Mouse (Mus musculus): ENCODE results near the gene H2-K1. TPM values are rescaled to one million over a fixed set of nuclear protein-coding genes. Genes with fewer than 3 reads are reported as not detected.

The H2-K1 gene
- polyA plus RNA-seq (2012; rRNA removed) = 340 and 427 TPM in 2 replicates

DNA sequence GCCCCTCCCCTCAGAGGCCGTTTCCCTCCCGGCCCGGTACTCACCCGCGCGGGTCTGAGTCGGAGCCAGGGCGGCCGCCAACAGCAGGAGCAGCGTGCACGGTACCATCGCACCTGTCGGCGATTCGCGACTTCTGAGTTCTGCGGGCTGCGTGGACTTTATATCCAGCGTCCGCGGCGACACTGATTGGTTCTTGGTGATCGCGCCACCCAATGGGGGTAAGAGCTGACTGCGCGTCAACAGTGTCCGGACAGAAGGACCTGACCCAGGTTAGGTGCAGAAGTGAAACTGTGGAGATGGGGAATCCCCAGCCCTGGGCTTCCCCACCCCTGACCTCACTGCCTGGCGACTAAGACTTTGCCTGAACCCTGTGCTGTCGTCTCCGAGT is at the start of gene H2-K1:
TSS of gene H2-K1 (minus strand) at position 198 of the 388 bp plus-strand sequence.

DNA sequence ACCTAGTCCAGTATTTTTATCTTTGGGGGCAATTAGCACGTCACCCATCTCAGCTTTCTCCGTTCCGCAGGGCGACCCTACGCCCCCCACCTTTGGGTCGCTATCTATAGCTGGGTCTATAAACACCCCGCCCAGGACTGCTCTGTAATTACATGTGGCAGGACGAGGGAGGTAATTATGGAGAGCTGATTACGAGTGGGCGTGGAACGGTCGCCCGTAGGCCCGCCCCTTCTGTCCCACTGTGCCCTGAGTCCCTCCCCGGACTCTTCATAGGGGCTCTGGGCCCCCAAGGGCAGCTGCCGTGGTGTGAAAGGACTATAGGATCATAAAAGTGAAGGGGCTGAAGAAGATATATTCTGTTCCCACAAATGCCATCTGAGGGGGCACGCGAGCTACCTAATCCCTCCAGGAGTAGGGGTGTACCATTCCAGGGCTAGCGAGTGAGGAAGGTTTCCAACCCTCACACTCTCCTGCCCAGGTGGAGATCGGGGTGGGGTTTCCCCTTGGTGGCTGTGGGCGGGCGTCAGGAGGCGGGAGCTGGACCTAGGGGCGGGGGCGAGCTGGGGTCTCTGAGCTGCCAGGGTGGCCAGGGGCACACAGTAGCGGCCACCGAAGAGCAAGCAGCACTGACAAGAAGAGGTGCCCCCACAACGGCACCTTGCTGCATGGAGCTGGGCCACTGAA is 38.9 kb upstream of the H2-K1 start, which contains the start of gene Col11a2:
TSS of gene Col11a2 (plus strand) at position 560 of the 684 bp plus-strand sequence.

DNA sequence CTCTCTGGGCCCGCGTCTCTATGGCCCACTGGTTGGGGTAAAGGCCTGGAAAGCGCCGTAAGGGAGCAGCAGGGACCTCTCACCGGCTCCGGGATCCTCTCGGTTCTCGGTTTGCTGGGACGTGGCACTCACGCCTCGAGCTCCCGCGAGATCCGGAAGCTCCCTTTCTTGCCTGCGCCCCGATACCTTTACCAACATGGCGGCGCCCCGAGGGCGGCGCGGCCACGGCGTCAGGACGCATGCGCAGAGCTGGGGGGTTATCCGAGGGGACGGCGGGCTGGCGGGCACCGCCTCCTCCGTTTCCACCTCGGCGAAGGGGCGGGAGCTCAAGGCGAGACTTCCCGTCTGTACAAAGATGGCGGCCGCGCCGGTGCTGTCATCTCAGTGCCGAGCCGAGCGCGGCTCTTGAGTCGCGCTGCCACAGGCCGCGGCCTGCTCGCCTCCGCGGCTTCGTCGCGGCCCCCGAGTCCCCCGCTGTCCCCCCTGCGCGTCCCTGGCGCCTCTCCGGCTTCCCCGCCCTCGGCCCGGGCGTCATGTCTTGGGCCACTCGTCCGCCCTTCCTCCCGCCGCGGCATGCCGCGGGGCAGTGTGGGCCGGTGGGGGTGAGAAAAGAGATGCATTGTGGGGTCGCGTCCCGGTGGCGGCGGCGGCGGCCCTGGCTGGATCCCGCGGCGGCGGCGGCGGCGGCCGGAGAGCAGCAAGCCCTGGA is 31.5 kb upstream of the H2-K1 start, which contains the start of the genes Slc39a7 and Rxrb:
TSS of gene Slc39a7 (minus strand) at position 218 of the 709 bp plus-strand sequence.
TSS of gene Rxrb (plus strand) at position 348 of the 709 bp plus-strand sequence.

DNA sequence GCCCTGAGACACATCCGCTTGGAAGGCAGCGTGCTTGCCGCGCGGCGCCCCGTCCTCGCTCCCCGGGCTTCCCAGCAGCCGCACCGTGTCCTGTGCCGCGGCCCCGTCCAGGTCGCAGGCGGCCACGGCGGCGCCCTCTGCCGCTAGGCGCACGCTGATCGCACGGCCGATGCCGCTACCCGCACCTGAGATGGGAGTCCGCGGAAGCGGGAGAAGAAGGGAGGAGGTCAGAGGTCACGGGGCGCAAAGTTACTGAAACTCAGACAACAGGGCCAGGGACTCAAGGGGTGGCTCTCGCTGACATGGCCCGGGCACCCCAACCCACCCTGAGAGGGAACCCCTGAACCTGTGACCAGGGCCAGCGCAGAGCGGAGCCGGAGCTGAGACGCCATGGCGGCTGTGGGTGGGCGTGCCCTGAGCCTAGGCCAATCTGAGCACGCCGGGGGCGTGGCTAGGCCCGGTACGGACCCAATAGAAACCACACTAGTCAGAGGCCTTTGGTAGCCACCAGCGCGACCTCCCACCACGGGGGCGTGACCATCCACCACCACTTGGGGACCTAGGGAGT is 27.6 kb upstream of the H2-K1 start, which contains the start of gene H2-Ke6:
TSS of gene H2-Ke6 (minus strand) at position 405 of the 568 bp plus-strand sequence.

DNA sequence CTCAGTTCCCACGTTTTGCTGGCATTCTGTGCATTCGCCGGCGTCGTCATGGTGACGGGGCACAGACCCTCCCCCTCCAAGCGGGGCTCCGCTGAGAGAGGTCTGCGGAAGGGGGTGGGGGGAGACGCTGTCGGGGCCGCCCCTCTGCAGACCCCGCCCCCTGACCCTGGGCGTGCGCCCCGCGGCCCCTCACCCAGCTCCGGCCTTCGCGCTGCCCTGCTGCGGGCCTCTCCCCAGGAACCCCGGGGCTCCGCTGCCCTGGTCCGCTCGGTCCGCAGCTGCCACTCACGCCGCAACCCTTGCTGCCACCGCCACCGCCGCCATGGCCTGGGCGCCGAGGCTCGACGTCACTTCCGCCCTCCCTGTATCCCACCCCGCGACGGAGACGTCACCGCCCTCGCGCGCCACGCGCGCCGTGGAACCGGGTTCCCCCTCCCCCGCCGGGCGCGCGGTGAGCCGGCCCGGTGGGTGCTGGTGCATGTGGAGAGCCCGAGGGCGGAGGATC is 24.2 kb upstream of the H2-K1 start, which contains the start of gene Ring1:
TSS of gene Ring1 (minus strand) at position 364 of the 505 bp plus-strand sequence.

DNA sequence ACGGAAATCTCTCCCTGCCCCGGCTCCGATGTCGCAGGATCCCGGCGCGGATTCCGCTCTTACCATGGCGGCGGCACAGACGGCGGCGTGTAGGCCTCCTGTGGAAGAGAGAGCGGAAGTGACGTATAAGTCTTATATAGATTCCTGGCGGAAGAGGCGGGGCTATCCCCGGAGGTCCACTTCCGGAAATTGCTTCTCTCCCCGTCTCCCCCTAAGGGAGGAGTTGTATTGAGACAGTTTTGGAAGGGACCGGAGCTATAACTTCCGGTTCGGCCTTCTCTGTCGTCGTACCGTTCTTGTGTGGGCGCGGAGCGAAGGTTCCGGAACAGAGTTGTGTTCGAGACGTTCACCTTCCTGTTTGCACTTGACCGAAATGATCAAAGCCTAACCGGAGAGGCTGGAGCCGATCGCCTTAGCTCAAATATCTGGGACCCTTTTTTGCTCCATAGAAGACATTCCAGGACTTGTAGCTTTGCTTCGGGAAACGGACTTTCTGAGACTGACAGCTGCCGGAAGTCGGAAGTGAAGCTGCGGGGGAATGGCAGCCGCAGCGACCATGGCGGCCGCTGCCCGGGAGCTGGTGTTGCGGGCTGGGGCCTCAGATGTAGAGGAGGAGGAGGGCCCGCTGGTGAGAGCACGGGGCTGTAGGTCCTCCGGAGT is 44.5 kb downstream of the H2-K1 start, which contains the start of the genes Vps52 and Rps18:
TSS of gene Vps52 (plus strand) at position 258 of the 660 bp plus-strand sequence.
TSS of gene Rps18 (minus strand) at position 447 of the 660 bp plus-strand sequence.

DNA sequence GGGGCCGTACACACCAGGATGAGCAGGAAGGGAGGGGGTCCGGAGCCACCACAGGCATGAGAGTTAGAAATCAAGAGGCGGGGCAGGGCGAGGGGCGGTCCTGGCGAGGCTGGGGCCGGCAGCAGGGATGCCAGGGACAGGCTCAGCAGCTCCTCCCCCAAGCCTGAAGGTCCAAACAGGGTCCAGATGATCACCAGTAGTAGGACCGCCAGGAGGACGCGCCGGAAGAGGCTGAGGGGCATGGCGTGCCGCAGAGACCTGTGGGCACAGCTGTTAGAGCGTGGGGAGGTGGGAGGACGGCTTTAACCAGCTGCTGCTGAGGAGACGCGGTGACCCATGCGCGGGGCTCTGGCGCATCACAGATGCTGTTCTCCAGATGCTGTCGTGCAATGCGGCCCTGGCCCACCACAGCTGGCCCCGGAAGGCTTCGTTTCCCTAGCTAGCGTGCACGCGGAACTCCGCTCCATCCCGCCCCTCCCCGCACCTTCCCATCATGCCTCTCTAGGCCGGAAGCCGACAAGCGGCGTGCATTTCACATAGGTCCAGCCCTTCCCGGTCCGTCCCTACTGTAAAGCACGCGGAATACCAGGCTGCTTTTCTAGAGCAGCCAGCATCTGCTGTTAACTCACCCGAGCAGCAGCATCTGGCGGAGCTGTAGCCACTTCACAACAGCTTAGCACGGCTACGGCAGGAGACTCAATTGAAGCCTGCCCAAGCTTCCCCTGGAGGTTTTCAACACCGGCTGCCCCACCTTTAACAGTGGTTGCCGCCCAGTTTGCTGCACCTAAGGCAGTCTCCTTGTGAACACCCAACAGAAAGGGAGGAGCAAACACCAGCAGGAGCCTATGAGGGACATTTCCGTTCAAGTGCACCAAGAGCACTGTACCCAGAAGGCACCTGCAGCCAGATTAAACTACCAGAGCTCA is 48.9 kb downstream of the H2-K1 start, which contains the start of gene B3galt4:
TSS of gene B3galt4 (minus strand) at position 468 of the 926 bp plus-strand sequence.

Other genes with a start within 250 kb of the H2-K1 start
- gene Rab11b, start 239.8 kb downstream of the H2-K1 start, polyA plus RNA-seq (2012; rRNA removed) = 86.1 and 92.3 TPM in 2 replicates
- gene Angptl4, start 218.5 kb downstream of the H2-K1 start, polyA plus RNA-seq (2012; rRNA removed) = 51.8 and 56.4 TPM in 2 replicates
- gene Kank3, start 189.8 kb downstream of the H2-K1 start, polyA plus RNA-seq (2012; rRNA removed) = 15.8 and 17.2 TPM in 2 replicates
- gene Rps28, start 175.8 kb downstream of the H2-K1 start, polyA plus RNA-seq (2012; rRNA removed) = 624 and 816 TPM in 2 replicates
- gene Ndufa7, start 175.8 kb downstream of the H2-K1 start, polyA plus RNA-seq (2012; rRNA removed) = 189 and 197 TPM in 2 replicates
- 8.3 and 9.0 TPM in 2 replicates for gene Cd320, start 157.3 kb downstream of the H2-K1 start, polyA plus RNA-seq (2012; rRNA removed)
- gene Gm7029, start 126.5 kb downstream of the H2-K1 start, polyA plus RNA-seq (2012; rRNA removed) = not detected in 2 replicates
- 19.2 and 21.8 TPM in 2 replicates for gene Kifc1, start 109.7 kb downstream of the H2-K1 start, polyA plus RNA-seq (2012; rRNA removed)
- gene Platr17, start 95.2 kb downstream of the H2-K1 start, polyA plus RNA-seq (2012; rRNA removed) = 0.63 and 0.78 TPM in 2 replicates
- 17.5 and 19.5 TPM in 2 replicates for gene Daxx, start 90.9 kb downstream of the H2-K1 start, polyA plus RNA-seq (2012; rRNA removed)
- gene Tapbp, start 84.4 kb downstream of the H2-K1 start, polyA plus RNA-seq (2012; rRNA removed) = 19.7 and 21.7 TPM in 2 replicates
- gene Zbtb22, start 84.4 kb downstream of the H2-K1 start, polyA plus RNA-seq (2012; rRNA removed) = 11.4 and 11.9 TPM in 2 replicates
- 21.4 and 28.9 TPM in 2 replicates for gene Rgl2, start 70.8 kb downstream of the H2-K1 start, polyA plus RNA-seq (2012; rRNA removed)
- gene Pfdn6, start 60.0 kb downstream of the H2-K1 start, polyA plus RNA-seq (2012; rRNA removed) = 45.7 and 46.0 TPM in 2 replicates
- gene Wdr46, start 59.7 kb downstream of the H2-K1 start, polyA plus RNA-seq (2012; rRNA removed) = 11.8 and 12.7 TPM in 2 replicates
- 1.4 and 1.9 TPM in 2 replicates for gene B3galt4, start 48.9 kb downstream of the H2-K1 start, polyA plus RNA-seq (2012; rRNA removed)
- gene Vps52, start 44.5 kb downstream of the H2-K1 start, polyA plus RNA-seq (2012; rRNA removed) = 15.0 and 17.0 TPM in 2 replicates
- 1,178 and 1,295 TPM in 2 replicates for gene Rps18, start 44.3 kb downstream of the H2-K1 start, polyA plus RNA-seq (2012; rRNA removed)
- 12.5 and 18.5 TPM in 2 replicates for gene Ring1, start 24.3 kb upstream of the H2-K1 start, polyA plus RNA-seq (2012; rRNA removed)
- 51.8 and 62.7 TPM in 2 replicates for gene H2-Ke6, start 27.7 kb upstream of the H2-K1 start, polyA plus RNA-seq (2012; rRNA removed)
- gene Slc39a7, start 31.3 kb upstream of the H2-K1 start, polyA plus RNA-seq (2012; rRNA removed) = 42.7 and 48.3 TPM in 2 replicates
- 18.5 and 21.0 TPM in 2 replicates for gene Rxrb, start 31.5 kb upstream of the H2-K1 start, polyA plus RNA-seq (2012; rRNA removed)
- gene Col11a2, start 39.1 kb upstream of the H2-K1 start, polyA plus RNA-seq (2012; rRNA removed) = 0.48 and 0.67 TPM in 2 replicates
- gene H2-Oa, start 92.0 kb upstream of the H2-K1 start, polyA plus RNA-seq (2012; rRNA removed) = 0.81 and 1.1 TPM in 2 replicates
- gene H2-DMa, start 119.2 kb upstream of the H2-K1 start, polyA plus RNA-seq (2012; rRNA removed) = 4.5 and 5.3 TPM in 2 replicates
- 45.0 and 46.4 TPM in 2 replicates for gene Brd2, start 122.3 kb upstream of the H2-K1 start, polyA plus RNA-seq (2012; rRNA removed)
- gene H2-DMb2, start 143.0 kb upstream of the H2-K1 start, polyA plus RNA-seq (2012; rRNA removed) = 0.83 and 0.86 TPM in 2 replicates
- gene H2-DMb1, start 152.7 kb upstream of the H2-K1 start, polyA plus RNA-seq (2012; rRNA removed) = 2.5 and 2.6 TPM in 2 replicates
- 8.9 and 10.8 TPM in 2 replicates for gene Tap1, start 187.2 kb upstream of the H2-K1 start, polyA plus RNA-seq (2012; rRNA removed)
- gene Psmb9, start 187.4 kb upstream of the H2-K1 start, polyA plus RNA-seq (2012; rRNA removed) = 14.2 and 19.7 TPM in 2 replicates
- gene Psmb8, start 197.4 kb upstream of the H2-K1 start, polyA plus RNA-seq (2012; rRNA removed) = 26.6 and 37.5 TPM in 2 replicates
- gene Tap2, start 203.2 kb upstream of the H2-K1 start, polyA plus RNA-seq (2012; rRNA removed) = 7.1 and 7.6 TPM in 2 replicates
- gene H2-Ob, start 238.6 kb upstream of the H2-K1 start, polyA plus RNA-seq (2012; rRNA removed) = 2.0 and 2.7 TPM in 2 replicates

All from liver, embryonic 18 days (tissue).